Mouse (Mus musculus): ENCODE data around the gene Carhsp1.

Carhsp1 gene

DNA sequence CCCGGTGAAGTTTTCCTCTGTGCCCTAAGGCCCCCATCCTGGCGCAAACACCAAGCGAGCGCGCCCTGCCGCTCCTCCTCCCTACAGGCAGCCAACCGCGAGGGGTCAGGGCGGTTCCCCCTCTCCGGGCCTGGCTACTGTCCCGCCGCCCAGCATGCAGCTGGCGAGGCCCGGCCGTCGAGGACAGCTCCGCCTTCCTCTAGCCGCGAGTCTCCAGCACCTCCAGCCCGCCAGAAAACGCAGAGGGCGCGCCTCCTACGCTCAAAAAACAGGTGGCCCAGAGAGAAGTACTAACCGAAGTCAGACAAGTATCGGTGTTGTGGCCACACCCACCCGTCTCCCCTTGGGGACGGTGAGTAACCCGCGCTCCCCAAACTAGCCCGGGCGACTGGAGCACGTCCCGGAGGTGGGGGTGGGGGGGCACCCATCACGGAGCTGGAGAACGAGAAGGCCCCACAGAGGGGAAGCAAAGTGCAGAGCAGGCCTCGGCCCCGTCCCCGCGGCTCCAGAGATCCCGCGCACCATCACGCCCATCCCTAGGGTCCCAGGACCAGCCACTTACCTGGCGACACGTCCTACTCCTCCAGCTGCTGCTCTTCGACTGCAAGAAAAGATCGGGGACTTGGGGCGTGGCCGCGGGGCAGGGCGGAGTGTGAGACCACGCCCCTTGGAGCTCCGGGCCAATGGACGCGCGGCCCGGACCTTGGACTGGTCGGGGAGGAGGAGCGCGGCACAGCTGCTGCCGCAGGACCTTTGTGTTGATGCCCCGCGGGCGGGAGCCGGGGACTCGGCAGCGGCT is at the start of gene Carhsp1:
Gene Carhsp1 (minus strand): TSS at position 605 of the 799 bp plus-strand sequence.
- no peak for DNase-seq (ENCODE audit: extremely low spot score, low read depth, low spot score)

GRCm38 (mm10) chr16:8720447-8720846 is 48.5 kb upstream of the Carhsp1 start:
- no peak for DNase-seq (ENCODE audit: extremely low spot score, low read depth, low spot score)

DNA sequence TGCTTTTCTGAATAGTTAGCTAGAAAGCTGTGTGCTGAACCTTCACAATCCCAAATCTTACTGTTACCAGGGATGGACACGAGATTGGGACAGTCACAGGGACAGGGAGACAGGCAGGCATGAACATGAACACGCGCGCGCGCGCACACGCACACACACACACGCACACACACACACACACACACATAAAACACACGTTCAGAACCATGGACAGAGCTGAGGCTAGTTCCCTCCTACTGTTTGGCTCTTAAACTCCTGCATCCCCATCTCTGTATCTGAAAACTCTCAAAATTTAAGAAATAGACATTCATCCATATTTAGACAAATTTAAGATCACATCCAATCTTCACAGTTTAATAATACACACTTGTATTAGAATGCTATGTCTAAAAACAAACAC is 45.8 kb upstream of the Carhsp1 start:
- no peak for DNase-seq (ENCODE audit: extremely low spot score, low read depth, low spot score)

DNA sequence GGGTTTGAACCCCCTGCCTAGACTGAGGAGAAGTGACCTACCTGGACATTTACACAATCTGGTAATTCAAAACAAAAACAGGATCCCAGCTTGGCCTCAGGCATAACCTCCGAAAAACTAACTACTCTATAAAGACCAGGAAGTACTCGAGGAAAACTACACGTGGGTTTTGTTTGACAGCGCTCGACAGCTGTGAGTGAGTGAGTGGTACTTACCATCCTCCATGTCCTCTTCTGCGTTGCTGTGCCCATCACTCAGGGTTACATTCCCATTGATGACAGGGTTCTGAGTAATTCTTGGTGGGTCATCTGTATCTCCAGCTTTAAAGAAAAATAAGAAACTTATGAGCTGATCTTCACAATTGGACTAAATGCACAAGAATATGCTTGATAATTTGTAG is 44.3 kb upstream of the Carhsp1 start:
- no peak for DNase-seq (ENCODE audit: extremely low spot score, low read depth, low spot score)

DNA sequence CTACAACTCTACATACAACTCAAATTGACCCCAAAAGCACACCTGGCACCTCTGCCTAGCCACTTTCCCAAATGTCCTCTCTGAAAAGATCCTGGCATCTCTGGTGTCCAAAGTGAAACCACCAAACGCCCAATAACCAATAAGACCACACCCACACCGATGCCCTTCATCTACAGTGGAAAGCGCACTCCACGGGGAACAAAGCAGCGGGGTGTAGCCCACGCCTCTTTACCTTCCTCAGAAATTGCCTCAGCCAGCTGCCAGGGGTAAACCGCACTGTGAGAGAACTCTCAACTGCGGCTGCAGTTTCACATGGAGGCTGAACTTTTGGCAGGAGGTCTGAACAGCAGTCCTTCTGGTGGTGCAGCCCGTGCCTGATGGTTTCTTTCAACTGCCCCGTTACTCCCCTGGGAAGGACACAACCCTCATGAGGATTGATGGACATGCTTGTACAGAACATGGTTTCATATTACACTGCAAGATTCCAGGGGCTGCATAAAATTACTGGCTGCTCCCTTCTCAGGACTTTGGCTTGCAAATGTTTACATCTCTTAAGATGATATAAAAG is 43.6 kb upstream of the Carhsp1 start:
- DNase-seq (ENCODE audit: extremely low spot score, low read depth, low spot score) = no peak

DNA sequence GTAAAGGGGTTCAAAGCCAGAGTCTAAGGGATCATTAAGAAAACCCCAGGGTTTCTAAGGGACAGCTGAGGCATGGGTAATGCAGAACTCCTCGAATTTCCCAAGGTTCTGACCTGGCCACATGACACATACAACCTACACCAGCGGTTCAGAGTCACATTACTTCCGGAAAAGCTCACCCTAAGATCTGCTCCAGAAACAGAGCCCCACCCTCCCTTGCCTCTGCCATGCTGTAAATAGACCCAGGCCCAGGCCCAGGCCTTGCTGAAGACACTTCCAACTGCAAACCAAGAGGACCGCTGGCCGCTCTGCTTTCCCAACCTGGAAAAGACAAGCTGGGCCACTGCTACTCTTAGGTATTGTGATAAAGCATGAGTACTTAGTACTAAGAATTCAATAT is 42.9 kb upstream of the Carhsp1 start:
- DNase-seq (ENCODE audit: extremely low spot score, low read depth, low spot score) = no peak

GRCm38 (mm10) chr16:8711998-8712397 is 40.0 kb upstream of the Carhsp1 start:
- no peak for DNase-seq (ENCODE audit: extremely low spot score, low read depth, low spot score)

DNA sequence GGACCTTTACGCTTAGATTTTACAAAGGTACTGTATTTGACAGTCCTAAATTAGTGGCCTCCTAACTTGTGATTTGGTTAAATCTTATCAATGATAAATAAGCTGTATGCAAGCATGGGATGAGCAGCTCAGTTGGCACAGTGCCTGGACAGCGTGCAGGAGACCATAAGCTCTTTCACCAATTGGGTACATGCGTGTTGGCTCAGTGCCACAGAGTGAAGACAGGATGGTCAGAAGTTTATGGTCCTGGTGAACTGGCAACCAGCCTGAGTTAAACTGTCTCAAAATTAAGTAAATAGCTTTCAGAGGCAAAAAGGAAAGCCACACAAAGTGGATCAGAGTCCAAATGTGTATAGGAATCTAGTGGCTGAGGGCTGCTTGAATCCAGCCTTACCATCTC is 28.6 kb upstream of the Carhsp1 start:
- no peak for DNase-seq (ENCODE audit: extremely low spot score, low read depth, low spot score)

- no peak for DNase-seq (ENCODE audit: extremely low spot score, low read depth, low spot score)
Measured at GRCm38 (mm10) chr16:8699556-8699955, 27.6 kb upstream of the Carhsp1 start.

- no peak for DNase-seq (ENCODE audit: extremely low spot score, low read depth, low spot score)
Measured at GRCm38 (mm10) chr16:8691206-8691605, 19.3 kb upstream of the Carhsp1 start.

GRCm38 (mm10) chr16:8689979-8690656 is 18.2 kb upstream of the Carhsp1 start:
- DNase-seq (ENCODE audit: extremely low spot score, low read depth, low spot score) = no peak

DNA sequence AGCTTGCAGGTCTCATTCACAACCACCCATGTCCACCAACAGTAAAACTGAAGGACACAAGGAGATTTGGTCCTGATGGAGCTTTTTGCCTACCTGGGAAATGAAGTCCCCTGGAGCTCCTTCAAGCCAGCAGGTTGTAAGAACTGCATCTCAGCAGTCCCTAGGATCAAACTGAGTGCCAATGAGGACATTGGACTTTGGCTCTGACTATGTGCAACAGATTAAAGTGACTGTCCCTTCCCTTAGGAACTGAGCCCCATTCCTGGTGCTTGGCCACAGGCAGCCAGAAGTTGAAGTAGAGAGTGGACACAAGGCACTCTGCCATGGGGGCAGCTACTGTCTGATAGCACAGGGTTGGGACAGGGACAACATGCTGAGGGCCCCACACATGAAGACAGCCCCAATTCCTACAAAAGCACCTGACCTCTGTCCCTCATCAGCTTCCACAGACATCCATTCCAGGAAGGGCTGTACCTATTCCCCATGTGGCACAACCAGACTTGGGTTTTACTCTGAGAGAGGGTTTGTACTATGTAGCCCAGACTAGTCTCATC is 15.7 kb upstream of the Carhsp1 start:
- no peak for DNase-seq (ENCODE audit: extremely low spot score, low read depth, low spot score)

DNA sequence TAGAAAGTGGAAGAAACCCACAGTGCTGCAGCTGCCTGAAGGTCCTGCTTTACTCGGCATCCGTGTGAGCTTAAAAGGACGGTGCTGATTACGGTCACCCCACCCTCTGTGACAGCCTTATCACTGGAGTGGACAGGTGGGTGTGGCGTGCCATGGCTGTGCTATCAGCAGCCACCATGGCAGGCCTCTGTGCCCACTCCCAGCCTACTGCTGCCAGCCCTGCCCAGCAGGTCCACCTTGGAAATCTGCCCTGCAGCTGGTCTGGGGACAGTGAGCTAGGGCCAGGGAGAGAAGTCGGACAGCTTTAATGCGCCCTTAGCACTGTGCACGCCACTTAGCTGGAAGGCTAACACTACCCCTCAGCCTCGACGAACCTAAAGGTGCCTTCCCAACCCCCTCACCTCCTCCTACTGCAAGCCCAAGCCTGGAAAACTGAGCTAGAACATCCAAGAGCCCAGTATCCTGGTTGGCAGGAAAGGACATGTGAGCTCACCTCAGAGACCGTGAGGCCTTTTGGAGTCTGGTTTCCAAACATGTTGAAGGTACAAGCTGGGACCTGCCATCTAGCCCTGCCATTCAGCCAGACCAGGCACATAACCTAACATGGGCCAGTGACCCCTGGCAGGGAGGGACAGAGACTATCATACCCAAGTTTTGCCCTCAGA is 15.0 kb upstream of the Carhsp1 start:
- DNase-seq (ENCODE audit: extremely low spot score, low read depth, low spot score) = no peak

- no peak for DNase-seq (ENCODE audit: extremely low spot score, low read depth, low spot score)
Measured at GRCm38 (mm10) chr16:8686121-8686870, 14.3 kb upstream of the Carhsp1 start.

- DNase-seq (ENCODE audit: extremely low spot score, low read depth, low spot score) = no peak
Measured at GRCm38 (mm10) chr16:8685087-8685486, 13.1 kb upstream of the Carhsp1 start.

DNA sequence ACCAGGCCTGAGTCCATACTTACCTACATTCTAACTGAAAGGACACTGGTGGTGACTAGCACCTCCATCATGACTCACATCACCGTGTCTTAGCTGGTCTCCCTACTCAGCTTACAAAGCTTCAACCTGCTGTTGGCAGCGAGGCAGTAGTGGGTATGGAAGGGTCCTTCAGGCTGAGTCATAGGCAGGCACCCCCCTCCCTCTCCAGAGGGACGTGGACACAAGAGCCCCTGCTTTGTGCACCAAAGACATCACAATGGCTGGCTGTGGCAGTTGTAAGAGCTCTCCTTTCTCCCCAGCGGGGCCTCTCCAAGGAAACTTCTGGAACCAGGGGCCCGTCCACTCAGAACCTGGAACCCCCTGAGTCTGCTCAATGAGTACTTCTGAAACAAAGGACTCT is 8.5 kb upstream of the Carhsp1 start, which contains the start of gene Gm5767:
Gene Gm5767 (plus strand): TSS at position 301 of the 400 bp plus-strand sequence.
- no peak for DNase-seq (ENCODE audit: extremely low spot score, low read depth, low spot score)

GRCm38 (mm10) chr16:8679780-8680179 is 7.8 kb upstream of the Carhsp1 start:
- no peak for DNase-seq (ENCODE audit: extremely low spot score, low read depth, low spot score)

- DNase-seq (ENCODE audit: extremely low spot score, low read depth, low spot score) = no peak
Measured at GRCm38 (mm10) chr16:8678676-8679075, 6.7 kb upstream of the Carhsp1 start.

GRCm38 (mm10) chr16:8678035-8678434 is 6.1 kb upstream of the Carhsp1 start:
- no peak for DNase-seq (ENCODE audit: extremely low spot score, low read depth, low spot score)

DNA sequence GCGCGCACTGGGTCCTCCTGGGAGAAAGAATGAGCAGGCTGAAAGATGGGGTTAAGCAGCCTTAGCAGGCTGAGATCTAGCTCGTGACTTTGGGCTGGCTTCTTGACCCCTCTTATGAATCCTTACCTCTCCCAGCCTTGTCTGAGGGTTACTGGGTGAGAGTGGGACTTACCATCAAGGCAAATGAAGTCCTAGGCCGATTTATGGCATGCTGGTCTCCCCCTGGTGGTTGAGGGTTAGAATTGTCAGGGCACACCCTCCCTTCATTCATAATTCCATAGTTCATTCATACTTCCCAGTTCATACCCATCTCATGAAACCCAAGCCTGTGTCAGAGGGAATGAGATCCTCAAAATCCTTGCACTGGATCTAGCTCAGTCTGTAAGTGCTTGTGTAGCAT is 4.8 kb upstream of the Carhsp1 start:
- no peak for DNase-seq (ENCODE audit: extremely low spot score, low read depth, low spot score)

GRCm38 (mm10) chr16:8676228-8676627 is 4.3 kb upstream of the Carhsp1 start:
- no peak for DNase-seq (ENCODE audit: extremely low spot score, low read depth, low spot score)

Data from hindlimb bud, embryonic 11.5 days (tissue).